Mouse (Mus musculus) common myeloid progenitor, adult 5-6 weeks (primary cell): ENCODE measurements around the gene Fmo1. TPM values are rescaled to one million over a fixed set of nuclear protein-coding genes. Genes with fewer than 3 reads are reported as not detected.
"Not testable (repeated sequence)": the region's sequence is repeated elsewhere in the genome, so short reads cannot be mapped to it uniquely, and the experiment has no call there.

Experiments
- ATAC-seq: replicated peaks from 2 replicates; pipeline ENCODE4 v1.8.0; 2016; ENCODE audit warnings: low read depth, mild to moderate bottlenecking, moderate TSS enrichment, inconsistent platforms; ENCODE audit not compliant: poor library complexity, severe bottlenecking
- total RNA-seq: library from RNA; stranded (forward); fragments of 200-1000, 187-1606 nt; gene quantifications from 2 replicates; pipeline ENCODE4 v1.2.3, GENCODE M21; 2017

The Fmo1 gene
- total RNA-seq, 1 experiment from 2014 or later, result 0.23 TPM

DNA sequence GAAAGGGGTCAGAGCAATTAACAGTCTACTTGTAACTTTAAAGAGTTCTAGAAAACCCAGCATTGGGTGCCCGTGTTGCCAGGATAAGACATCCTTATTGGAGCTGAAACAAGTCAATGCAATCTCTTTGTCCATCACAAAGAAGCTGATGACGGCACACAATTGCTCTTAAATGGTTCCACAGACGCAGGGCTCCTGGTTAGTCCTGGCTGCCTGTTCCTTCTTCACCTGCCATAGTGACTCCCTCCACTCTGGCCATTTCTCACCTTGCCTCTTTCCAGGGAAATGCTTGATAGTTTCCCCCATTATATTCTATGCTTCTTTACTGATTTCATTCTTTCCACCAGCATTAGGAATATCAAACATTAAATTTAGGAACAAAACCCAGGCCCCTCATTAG lies 57.9 kb downstream of the Fmo1 start:
- ATAC-seq, result no peak

DNA sequence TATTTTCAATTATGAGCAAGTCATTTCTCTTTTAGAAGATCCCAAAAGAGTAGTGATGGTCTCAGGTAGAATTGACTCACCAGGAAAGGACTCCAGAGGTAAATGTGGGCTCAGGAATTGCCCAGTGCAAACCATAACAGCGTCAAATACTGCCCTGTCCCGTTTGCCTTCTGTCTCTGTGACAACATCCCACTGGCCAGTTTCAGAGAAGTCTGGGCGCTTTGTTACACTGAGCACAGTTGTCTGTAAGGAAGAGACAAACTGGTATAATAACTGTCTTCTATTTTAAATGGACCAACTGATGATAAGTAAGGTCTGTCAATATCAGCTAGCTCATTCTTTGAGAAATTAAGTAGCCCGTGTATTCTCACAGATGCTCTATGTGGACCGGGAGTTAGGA lies 59.0 kb downstream of the Fmo1 start:
- ATAC-seq, result no peak

DNA sequence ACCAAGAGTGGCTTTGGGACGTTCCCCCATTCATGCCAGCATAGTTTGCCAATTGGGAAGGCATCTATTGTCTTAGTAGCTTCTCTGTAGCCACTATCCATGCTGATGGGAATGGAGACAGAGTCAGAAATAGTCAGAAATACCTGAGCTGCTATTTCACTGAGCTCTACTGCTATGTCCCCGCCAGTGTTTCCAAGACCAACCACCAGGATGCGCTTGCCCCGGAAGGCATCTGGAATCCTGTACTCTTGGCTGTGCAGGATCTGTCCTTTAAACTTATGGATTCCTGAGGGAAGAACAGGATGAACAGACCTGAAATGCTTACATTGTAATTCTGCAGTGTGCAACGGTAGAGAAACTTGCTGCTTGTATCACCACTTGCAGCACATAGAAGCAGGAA lies 61.4 kb downstream of the Fmo1 start:
- no peak for ATAC-seq

DNA sequence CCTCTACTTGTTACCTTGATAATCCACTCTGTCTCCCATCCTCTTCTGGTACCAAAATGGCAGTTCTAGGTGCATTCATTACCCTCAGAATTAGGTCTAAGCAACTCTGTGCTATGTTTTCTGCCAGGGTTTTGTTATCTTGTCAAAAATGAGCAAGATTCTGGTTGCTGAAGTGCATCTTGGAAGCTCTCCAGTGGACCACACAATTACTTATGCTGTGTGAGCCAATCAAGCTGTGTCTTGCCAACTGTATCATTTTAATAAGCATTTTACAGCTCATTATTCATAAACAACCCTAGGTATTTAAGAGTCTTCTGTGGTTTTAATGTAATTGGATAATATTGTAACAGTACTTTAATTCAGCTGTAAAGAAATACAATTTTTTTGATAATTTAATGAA lies 70.0 kb downstream of the Fmo1 start:
- ATAC-seq, result no peak

DNA sequence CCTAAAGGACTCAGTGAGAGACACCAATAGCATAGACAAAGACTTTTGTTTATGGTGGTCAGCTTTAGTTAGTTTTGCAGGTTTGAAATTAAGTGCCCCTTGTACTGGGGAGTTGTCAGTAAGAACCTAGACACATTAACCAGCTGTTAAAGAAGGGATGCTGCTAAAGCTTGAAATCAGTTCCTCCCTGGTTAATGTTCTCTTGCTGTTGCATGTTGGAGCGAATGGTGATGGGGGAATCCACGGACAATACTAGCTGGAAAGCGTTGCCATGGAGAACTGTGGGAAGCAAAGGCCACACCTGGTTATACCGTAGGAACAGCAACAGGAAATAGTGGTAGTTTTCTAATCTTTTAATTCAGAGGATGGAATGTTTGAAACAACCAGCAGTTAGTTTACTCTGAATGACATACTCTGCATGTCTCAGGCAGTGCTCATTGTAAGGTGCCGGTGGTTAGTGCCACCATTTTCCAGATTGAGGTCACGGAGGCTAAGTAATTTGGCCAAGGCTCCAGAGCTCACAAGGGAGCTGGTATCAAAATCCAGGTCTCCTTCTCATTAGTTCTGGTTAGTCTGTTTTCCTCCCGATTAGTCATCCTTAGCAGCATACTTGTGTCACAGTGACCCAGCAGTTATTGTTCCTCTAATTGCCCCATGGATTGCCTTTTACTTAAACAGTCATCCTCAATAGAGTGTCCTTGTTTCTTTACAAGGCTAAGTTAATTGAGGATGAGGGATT lies 73.9 kb downstream of the Fmo1 start:
- ATAC-seq, result no peak

DNA sequence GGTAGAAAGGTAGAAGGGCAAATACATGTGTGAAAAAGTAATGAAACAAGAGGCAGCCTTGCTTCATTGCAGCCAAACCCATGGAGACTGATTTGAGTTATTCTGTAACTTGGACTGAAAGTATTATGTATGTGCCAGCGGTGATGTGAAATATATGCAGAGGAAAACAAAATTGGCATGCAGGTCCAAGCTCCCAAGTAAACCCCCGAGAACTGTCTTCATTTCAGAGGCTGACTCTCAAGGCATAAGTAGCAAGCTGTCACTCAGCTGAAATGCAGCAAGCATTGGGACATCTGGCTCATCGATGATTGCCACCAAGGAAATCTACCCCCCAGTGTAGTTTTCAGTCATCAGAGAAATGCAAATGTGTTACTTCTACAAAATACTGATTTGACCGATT lies 81.2 kb downstream of the Fmo1 start:
- no peak for ATAC-seq

DNA sequence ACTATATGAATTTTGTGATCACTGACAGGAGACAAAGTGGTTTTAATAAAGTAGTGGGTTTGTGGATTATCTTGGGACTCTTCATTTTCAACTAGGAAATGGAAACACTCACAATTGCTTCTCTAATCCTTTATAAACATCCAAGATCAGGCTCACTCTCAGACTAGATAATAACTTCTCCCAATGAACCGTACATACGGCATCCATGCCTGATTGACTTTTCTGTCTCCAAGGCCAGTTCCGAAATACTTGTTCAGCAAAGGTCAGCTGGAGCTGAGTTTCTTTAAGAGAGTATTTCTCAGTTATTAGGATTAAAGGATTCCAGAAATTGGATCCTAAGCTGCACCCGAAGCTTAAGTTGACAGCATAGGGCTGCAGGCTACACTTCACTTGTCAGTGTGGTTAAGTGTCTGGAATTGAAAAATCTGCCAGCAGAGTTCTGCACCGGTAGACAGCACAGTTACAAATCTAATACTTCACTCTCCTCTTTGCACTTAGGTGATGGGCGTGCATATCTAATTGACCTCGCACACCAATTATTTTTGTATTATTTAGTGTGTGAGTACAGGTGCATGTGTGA lies 82.7 kb downstream of the Fmo1 start:
- no peak for ATAC-seq

DNA sequence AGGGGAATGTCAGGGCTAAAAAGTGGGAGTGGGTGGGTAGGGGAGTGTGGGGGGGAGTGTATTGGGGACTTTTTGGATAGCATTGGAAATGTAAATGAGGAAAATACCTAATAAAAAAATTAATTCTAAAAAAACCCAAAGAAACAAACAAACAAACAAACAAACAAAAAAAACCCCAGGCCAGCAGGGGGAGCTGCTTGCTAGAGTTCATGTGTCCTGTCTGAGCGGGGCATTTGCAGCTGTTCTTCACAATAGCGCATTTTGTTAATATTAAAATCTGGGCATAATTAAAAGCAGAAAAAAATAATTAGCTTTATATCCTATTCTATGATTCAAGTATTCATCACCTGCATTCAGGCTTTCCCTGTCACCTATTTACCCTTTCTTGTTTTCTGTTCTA lies 85.4 kb downstream of the Fmo1 start:
- ATAC-seq, result not testable (repeated sequence)

Other genes with a start within 250 kb of the Fmo1 start
- not detected in 2 replicates for gene Myoc, start 227.5 kb downstream of the Fmo1 start, total RNA-seq
- gene Myocos, start 208.4 kb downstream of the Fmo1 start, total RNA-seq, result not detected in 2 replicates
- 237 and 253 TPM in 2 replicates for gene Prrc2c, start 126.1 kb downstream of the Fmo1 start, total RNA-seq
- gene Fmo4, start 52.6 kb downstream of the Fmo1 start, total RNA-seq, result not detected in 2 replicates
- not detected in 2 replicates for gene Fmo2, start 32.1 kb upstream of the Fmo1 start, total RNA-seq
- gene Fmo6, start 70.9 kb upstream of the Fmo1 start, total RNA-seq, result not detected in 2 replicates
- gene Fmo3, start 117.9 kb upstream of the Fmo1 start, total RNA-seq, result not detected in 2 replicates
- not detected in 2 replicates for gene Mroh9, start 219.1 kb upstream of the Fmo1 start, total RNA-seq